Mouse (Mus musculus) mouse trophoblast stem cell (cell line): ENCODE measurements around the gene Slc29a1.

Source experiments
- in situ Hi-C, 2 experiments: fragments of 300-500 bp; cut with MseI, MboI; formaldehyde crosslinking; loops; 2 replicates in 1 of 2; 3 replicates in 1 of 2; pipeline ENCODE4 v1.15.1; 2025

Slc29a1 gene

GRCm38 (mm10) chr17:45612008-45612407 is 12.6 kb upstream of the Slc29a1 start:
- in situ Hi-C loops: no loop called here

- in situ Hi-C loops: no loop called here
These were observed 10.9 kb upstream of the Slc29a1 start for GRCm38 (mm10) chr17:45610144-45610866.

- in situ Hi-C loops: no loop called here
These were observed 9.0 kb upstream of the Slc29a1 start for GRCm38 (mm10) chr17:45608396-45608795.

GRCm38 (mm10) chr17:45606992-45607879 is 7.8 kb upstream of the Slc29a1 start:
- in situ Hi-C loops: no loop called here

GRCm38 (mm10) chr17:45602984-45603383 is 3.6 kb upstream of the Slc29a1 start:
- in situ Hi-C loops: no loop called here

- in situ Hi-C loops: no loop called here
These were observed 2.5 kb upstream of the Slc29a1 start, which contains the start of gene Mymx for GRCm38 (mm10) chr17:45601877-45602304. TSS of gene Mymx (minus strand) at chr17:45602102.

GRCm38 (mm10) chr17:45601325-45601724 is 1.9 kb upstream of the Slc29a1 start:
- in situ Hi-C loops: no loop called here

GRCm38 (mm10) chr17:45600267-45600666 is 861 bp upstream of the Slc29a1 start:
- in situ Hi-C loops: no loop called here

GRCm38 (mm10) chr17:45598891-45599290 is 515 bp downstream of the Slc29a1 start:
- in situ Hi-C loops: no loop called here

- in situ Hi-C loops: no loop called here
These were observed 1.0 kb downstream of the Slc29a1 start for GRCm38 (mm10) chr17:45598376-45598775.

GRCm38 (mm10) chr17:45597787-45598186 is 1.6 kb downstream of the Slc29a1 start:
- in situ Hi-C loops: no loop called here

- in situ Hi-C loops: no loop called here
These were observed 2.6 kb downstream of the Slc29a1 start for GRCm38 (mm10) chr17:45596631-45597396.

GRCm38 (mm10) chr17:45595736-45596390 is 3.5 kb downstream of the Slc29a1 start:
- in situ Hi-C loops: no loop called here

GRCm38 (mm10) chr17:45594881-45595735 is 4.3 kb downstream of the Slc29a1 start:
- in situ Hi-C loops: no loop called here

- in situ Hi-C loops: no loop called here
These were observed 5.2 kb downstream of the Slc29a1 start for GRCm38 (mm10) chr17:45594195-45594594.

- in situ Hi-C loops: no loop called here
These were observed 5.9 kb downstream of the Slc29a1 start for GRCm38 (mm10) chr17:45593479-45593878.

GRCm38 (mm10) chr17:45592606-45593431 is 6.6 kb downstream of the Slc29a1 start:
- in situ Hi-C loops: no loop called here

GRCm38 (mm10) chr17:45591701-45592605 is 7.5 kb downstream of the Slc29a1 start:
- in situ Hi-C loops: no loop called here
